Mouse (Mus musculus): Measurements from ENCODE around the gene Cd164l2.

The Cd164l2 gene

GRCm38 (mm10) chr4:133186856-133187255, 25.1 kb upstream of the Cd164l2 start:
- CTCF ChIA-PET, result interaction anchor here (1.0 kb wide), 1 partner anchor 8 kb away, joined by 4 read pairs; no protein-coding TSS in a partner anchor

GRCm38 (mm10) chr4:133189396-133189795, 22.5 kb upstream of the Cd164l2 start:
- CTCF ChIA-PET, result no interaction called here

GRCm38 (mm10) chr4:133194482-133194881, 17.4 kb upstream of the Cd164l2 start:
- CTCF ChIA-PET, result no interaction called here

- CTCF ChIA-PET, result no interaction called here
Observed at GRCm38 (mm10) chr4:133195014-133195413, 16.9 kb upstream of the Cd164l2 start.

- CTCF ChIA-PET, result interaction anchor here (0.5 to 0.6 kb wide), 3 partner anchors 17 to 120 kb away, joined by 3 to 5 read pairs (median 5); no protein-coding TSS in a partner anchor
Observed at GRCm38 (mm10) chr4:133196136-133196535, 15.8 kb upstream of the Cd164l2 start.

- CTCF ChIA-PET, result interaction anchor here (0.6 kb wide), 1 partner anchor 43 kb away, joined by 5 read pairs; no protein-coding TSS in a partner anchor
Observed at GRCm38 (mm10) chr4:133196852-133197251, 15.1 kb upstream of the Cd164l2 start.

- CTCF ChIA-PET, result no interaction called here
Observed at GRCm38 (mm10) chr4:133197355-133197754, 14.6 kb upstream of the Cd164l2 start.

- CTCF ChIA-PET, result interaction anchor here (0.6 kb wide), 1 partner anchor 60 kb away, joined by 3 read pairs; no protein-coding TSS in a partner anchor
Observed at GRCm38 (mm10) chr4:133197801-133198286, 14.1 kb upstream of the Cd164l2 start.

GRCm38 (mm10) chr4:133198337-133199180, 13.4 kb upstream of the Cd164l2 start:
- CTCF ChIA-PET, result interaction anchor here (0.6 kb wide), 3 partner anchors 55 to 188 kb away, joined by 3 to 12 read pairs (median 3); no protein-coding TSS in a partner anchor

GRCm38 (mm10) chr4:133199743-133200142, 12.2 kb upstream of the Cd164l2 start:
- CTCF ChIA-PET, result interaction anchor here (0.6 to 1.5 kb wide), 2 partner anchors 106 to 255 kb away, joined by 3 to 5 read pairs; no protein-coding TSS in a partner anchor

- CTCF ChIA-PET, result interaction anchor here (1.1 to 1.5 kb wide), 2 partner anchors 26 to 256 kb away, joined by 3 read pairs; no protein-coding TSS in a partner anchor
Observed at GRCm38 (mm10) chr4:133200343-133200742, 11.6 kb upstream of the Cd164l2 start.

- CTCF ChIA-PET, result interaction anchor here (0.5 to 1.1 kb wide), 6 partner anchors 13 to 212 kb away, joined by 3 to 8 read pairs (median 4); no protein-coding TSS in a partner anchor
Observed at GRCm38 (mm10) chr4:133201006-133201771, 10.7 kb upstream of the Cd164l2 start.

- CTCF ChIA-PET, result interaction anchor here (0.9 to 1.0 kb wide), 3 partner anchors 12 to 111 kb away, joined by 3 to 5 read pairs (median 4); no protein-coding TSS in a partner anchor
Observed at GRCm38 (mm10) chr4:133202254-133202653, 9.7 kb upstream of the Cd164l2 start.

- CTCF ChIA-PET, result interaction anchor here (0.6 to 0.8 kb wide), 2 partner anchors 254 to 591 kb away, joined by 3 to 16 read pairs; no protein-coding TSS in a partner anchor
Observed at GRCm38 (mm10) chr4:133203591-133203990, 8.3 kb upstream of the Cd164l2 start.

GRCm38 (mm10) chr4:133204379-133204778, 7.6 kb upstream of the Cd164l2 start:
- CTCF ChIA-PET, result interaction anchor here (0.6 kb wide), 1 partner anchor 52 kb away, joined by 3 read pairs; no protein-coding TSS in a partner anchor

- CTCF ChIA-PET, result interaction anchor here (0.7 to 1.5 kb wide), 3 partner anchors 32 to 200 kb away, joined by 3 to 4 read pairs (median 4); partner anchors contain the start of gene Map3k6
Observed at GRCm38 (mm10) chr4:133209366-133209765, 2.6 kb upstream of the Cd164l2 start.

GRCm38 (mm10) chr4:133210023-133210787, 1.7 kb upstream of the Cd164l2 start:
- CTCF ChIA-PET, result interaction anchor here (0.6 to 1.0 kb wide), 5 partner anchors 24 to 201 kb away, joined by 3 to 4 read pairs (median 3); no protein-coding TSS in a partner anchor

GRCm38 (mm10) chr4:133210788-133211390, 1.0 kb upstream of the Cd164l2 start:
- CTCF ChIA-PET, result interaction anchor here (0.6 kb wide), 1 partner anchor 23 kb away, joined by 3 read pairs; no protein-coding TSS in a partner anchor

- CTCF ChIA-PET, result interaction anchor here (0.6 kb wide), 1 partner anchor 16 kb away, joined by 5 read pairs; no protein-coding TSS in a partner anchor
Observed at GRCm38 (mm10) chr4:133212562-133213267, 784 bp downstream of the Cd164l2 start.

Measured in spleen, embryonic (tissue).